Mouse (Mus musculus): ENCODE results near the gene Ptcd1.

DNA sequence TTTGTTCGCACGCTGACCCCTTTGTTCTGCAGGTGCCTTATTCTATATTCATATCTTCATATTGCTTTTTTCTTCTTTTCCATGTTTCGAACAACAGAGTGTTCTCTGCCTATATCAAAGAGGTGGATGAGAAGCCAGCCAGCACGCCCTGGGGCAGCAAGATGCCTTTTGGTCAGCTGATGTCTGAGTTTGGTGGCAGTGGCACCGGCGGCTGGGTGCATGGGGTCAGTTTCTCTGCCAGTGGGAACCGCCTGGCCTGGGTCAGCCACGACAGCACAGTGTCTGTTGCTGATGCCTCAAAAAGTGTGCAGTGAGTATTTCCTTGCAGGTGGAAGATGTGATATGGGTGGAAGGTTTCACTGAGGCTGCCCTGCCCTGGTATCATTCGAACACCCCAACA, 65.9 kb downstream of the Ptcd1 start:
- no peak for TF ChIP-seq CTCF (IDR thresholded peaks at IDR 0.05; ENCODE audit: control insufficient read depth, insufficient read depth, insufficient replicate concordance, low read depth, low read length)
- TF ChIP-seq POLR2A (IDR thresholded peaks at IDR 0.05; ENCODE audit: control insufficient read depth, low read depth, low read length): no peak

Measured in testis, adult 2 months (tissue).